Mouse (Mus musculus): ENCODE data around the gene Dusp1.

GRCm38 (mm10) chr17:26535251-26536136 lies 26.4 kb downstream of the Dusp1 start:
- TF ChIP-seq CTCF (IDR thresholded peaks at IDR 0.05; ENCODE audit: extremely low read depth, insufficient read length, insufficient replicate concordance, low read depth, low read length) (no peak), POLR2A (IDR thresholded peaks at IDR 0.05; ENCODE audit: low read depth, low read length) (no peak)

Measured in small intestine, adult 2 months (tissue).